Mouse (Mus musculus) MEL (cell line): ENCODE measurements around the gene Zfp366.

ENCODE experiments used
- CHD1 ChIP-seq: IDR thresholded peaks from 2 replicates; pipeline ENCODE4 v1.6.1; 2012; ENCODE audit warnings: low read depth, mild to moderate bottlenecking, inconsistent platforms, low read length, improper control_type of control experiment
- CTCF ChIP-seq, 3 experiments: IDR thresholded peaks in 2 of 3; conservative IDR thresholded peaks in 1 of 3; 2 replicates each; pipeline ENCODE4 v1.5.1; 2011 to 2012; ENCODE audit warnings: low read length in 3 of 3, low read depth in 2 of 3, mild to moderate bottlenecking in 2 of 3, improper control_type of control experiment in 1 of 3, inconsistent platforms in 1 of 3, mixed read lengths in 1 of 3, moderate library complexity in 1 of 3; ENCODE audit not compliant: control insufficient read depth in 1 of 3, insufficient read depth in 1 of 3, poor library complexity in 1 of 3, severe bottlenecking in 1 of 3
- HCFC1 ChIP-seq: IDR thresholded peaks from 2 replicates; pipeline ENCODE4 v1.6.1; 2012; ENCODE audit warnings: low read depth, mild to moderate bottlenecking, inconsistent platforms, low read length, improper control_type of control experiment, moderate library complexity
- JUND ChIP-seq: IDR thresholded peaks from 2 replicates; pipeline ENCODE4 v1.6.1; 2011; ENCODE audit warnings: low read depth, mild to moderate bottlenecking, improper control_type of control experiment, low read length
- MAX ChIP-seq: IDR thresholded peaks from 2 replicates; pipeline ENCODE4 v1.6.1; 2011; ENCODE audit warnings: low read length, improper control_type of control experiment
- POLR2A ChIP-seq, 2 experiments: IDR thresholded peaks; 2 replicates each; pipeline ENCODE4 v1.6.1; 2011 to 2012; ENCODE audit warnings: low read length in 2 of 2, mild to moderate bottlenecking in 2 of 2, control low read depth in 1 of 2, improper control_type of control experiment in 1 of 2, low read depth in 1 of 2, moderate library complexity in 1 of 2; ENCODE audit not compliant: control insufficient read depth in 1 of 2, insufficient read depth in 1 of 2, poor library complexity in 1 of 2
- POLR2AphosphoS5 ChIP-seq: IDR thresholded peaks from 2 replicates; pipeline ENCODE4 v1.6.1; 2012; ENCODE audit warnings: low read depth, borderline replicate concordance, mild to moderate bottlenecking, inconsistent platforms, low read length, moderate library complexity, mixed read lengths
- SIN3A ChIP-seq: IDR thresholded peaks from 2 replicates; pipeline ENCODE4 v1.6.1; 2012; ENCODE audit warnings: low read length, improper control_type of control experiment, inconsistent platforms
- SMC3 ChIP-seq: IDR thresholded peaks from 2 replicates; pipeline ENCODE4 v1.6.1; 2011; ENCODE audit warnings: low read depth, low read length, improper control_type of control experiment
- ZC3H11A ChIP-seq: IDR thresholded peaks from 2 replicates; pipeline ENCODE4 v1.6.1; 2012; ENCODE audit warnings: low read depth, mild to moderate bottlenecking, inconsistent platforms, low read length, improper control_type of control experiment

- TF ChIP-seq SMC3 (no peak), MAX (no peak), CTCF (IDR thresholded peaks at IDR 0.05 in 2 of 3, conservative IDR thresholded peaks at IDR 0.05 in 1 of 3; ENCODE audit: control insufficient read depth in 1 of 3, insufficient read depth in 1 of 3, low read depth in 2 of 3, low read length in 3 of 3, poor library complexity in 1 of 3, severe bottlenecking in 1 of 3) (no peak), ZC3H11A (no peak), CHD1 (no peak), POLR2A (IDR thresholded peaks at IDR 0.05; ENCODE audit: control insufficient read depth in 1 of 2, insufficient read depth in 1 of 2, low read depth in 1 of 2, low read length in 2 of 2, poor library complexity in 1 of 2) (no peak), HCFC1 (no peak), SIN3A (no peak), POLR2AphosphoS5 (no peak), JUND (no peak)
Measured at GRCm38 (mm10) chr13:99278511-99278910, 93.9 kb downstream of the Zfp366 start.
